8 mouse cellular contexts compared by ENCODE assay signal in the genomic region with DNA sequence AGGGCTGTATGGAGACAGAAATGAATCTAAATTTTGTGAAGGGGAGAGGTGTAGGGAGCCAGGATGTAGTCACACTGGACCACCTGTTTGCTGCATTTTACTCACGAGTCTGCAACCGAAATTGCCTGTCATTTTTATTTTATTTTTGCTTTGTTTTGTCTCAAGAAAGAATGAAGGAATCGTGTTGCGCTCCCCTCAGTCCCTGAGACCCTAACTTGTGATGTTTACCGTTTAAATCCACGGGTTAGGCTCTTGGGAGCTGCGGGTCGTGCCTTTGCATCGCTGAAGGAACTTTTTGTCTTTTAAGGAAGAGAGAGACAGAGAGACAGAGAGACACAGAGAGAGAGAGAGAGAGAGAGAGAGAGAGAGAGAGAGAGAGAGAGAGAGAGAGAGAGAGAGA.
A peak's percentile ranks its signal among the peaks of the same experiment; 100 is the strongest.
DNase-seq lines count a peak whose midpoint lies in the region; ATAC-seq lines count a peak whose summit lies in the region.

No protein-coding gene starts in this region.

- no peaks in the 10 kb centered on the region for H3K9me3 ChIP-seq in limb, embryonic 12.5 days
- no peaks in the 10 kb centered on the region for H3K9me3 ChIP-seq in stomach, embryonic 15.5 days

- H3K4me1 ChIP-seq in limb, embryonic 12.5 days (replicated peaks) = peaks cover 27% of the 10 kb centered on the region
- H3K4me1 ChIP-seq in stomach, embryonic 15.5 days = peaks cover 7% of the 10 kb centered on the region; the same call in 1 of the 2 replicates

- peak overlapping the region; percentile 73 for H3K4me2 ChIP-seq in limb, embryonic 12.5 days
- peak overlapping the region; percentile 57 for H3K4me2 ChIP-seq in stomach, embryonic 15.5 days

- 9% methylated on average over 9 of the region's 9 CpGs for WGBS in limb, embryonic 12.5 days
- 11% methylated on average over 9 of the region's 9 CpGs for WGBS in stomach, embryonic 15.5 days

- peak overlapping the region; percentile 99 for H3K9ac ChIP-seq in limb, embryonic 12.5 days (replicated peaks)
- peak overlapping the region; percentile 38 for H3K9ac ChIP-seq in stomach, embryonic 15.5 days

- no peak for ATAC-seq in limb, embryonic 12.5 days (ENCODE audit: insufficient number of reproducible peaks, insufficient read depth, low FRiP score, low TSS enrichment, low read depth)
- no peak for ATAC-seq in stomach, embryonic 15.5 days (ENCODE audit: insufficient read depth, low FRiP score, low read depth)

- H3K27ac ChIP-seq in limb, embryonic 12.5 days = peak overlapping the region; percentile 100
- H3K27ac ChIP-seq in stomach, embryonic 15.5 days = peak overlapping the region; percentile 93

- H3K36me3 ChIP-seq in limb, embryonic 12.5 days = peaks cover 12% of the 10 kb centered on the region
- no peaks in the 10 kb centered on the region for H3K36me3 ChIP-seq in stomach, embryonic 15.5 days

- H3K27me3 ChIP-seq in limb, embryonic 12.5 days = no peaks in the 10 kb centered on the region
- H3K27me3 ChIP-seq in stomach, embryonic 15.5 days (replicated peaks) = no peaks in the 10 kb centered on the region

- peak; percentile 15 for DNase-seq in adrenal gland, adult 2 months
- DNase-seq in adrenal gland, postnatal 25 days = no peak
- peak; percentile 5 for DNase-seq in retina, postnatal 1 day
- DNase-seq in retina, embryonic 14.5 days (ENCODE audit: low spot score) = no peak
- no peak for DNase-seq in thymus, postnatal 36 days
- DNase-seq in cerebellum, adult 8-10 months = no peak

- H3K4me3 ChIP-seq in limb, embryonic 12.5 days (replicated peaks) = peak overlapping the region; percentile 69
- H3K4me3 ChIP-seq in stomach, embryonic 15.5 days (replicated peaks) = peak overlapping the region; percentile 56

Comparison
In these comparisons a context has a peak if more than half of its experiments do, and no peak if none do; other contexts are left out.
1. DNase-seq: peak in adrenal gland, adult 2 months (single experiment) and retina, postnatal 1 day (single experiment); none in adrenal gland, postnatal 25 days (single experiment), retina, embryonic 14.5 days (single experiment), thymus, postnatal 36 days (0 of 2) and cerebellum, adult 8-10 months (single experiment).